Mouse (Mus musculus) frontal cortex, adult 2 months (tissue): Measurements from ENCODE around the gene Mroh2a. TPM values are rescaled to one million over a fixed set of nuclear protein-coding genes. Genes with fewer than 3 reads are reported as not detected.

Experiments used
- DNase-seq, 2 experiments: peaks; one replicate each; pipeline ENCODE4 v3.0.0; 2022; ENCODE audit warnings: low spot score in 1 of 2; ENCODE audit errors: extremely low spot score in 1 of 2
- polyA plus RNA-seq: library from polyadenylated mRNA; depleted of rRNA; stranded (reverse); fragments of >200 nt; gene quantifications from 2 replicates; pipeline ENCODE4 v1.2.3, GENCODE M21; 2012

Gene Mroh2a
- polyA plus RNA-seq, 1 experiment = 0.02 TPM

- no peak for DNase-seq
Measured at GRCm38 (mm10) chr1:88257681-88258080, 30.9 kb downstream of the Mroh2a start.

GRCm38 (mm10) chr1:88258361-88258760 lies 31.6 kb downstream of the Mroh2a start:
- DNase-seq = no peak

- DNase-seq = no peak
Measured at GRCm38 (mm10) chr1:88258881-88259642, 32.3 kb downstream of the Mroh2a start.

GRCm38 (mm10) chr1:88259643-88260024 lies 32.8 kb downstream of the Mroh2a start:
- DNase-seq = no peak

- no peak for DNase-seq
Measured at GRCm38 (mm10) chr1:88260114-88260513, 33.3 kb downstream of the Mroh2a start.

- no peak for DNase-seq
Measured at GRCm38 (mm10) chr1:88260604-88261377, 34.0 kb downstream of the Mroh2a start.

GRCm38 (mm10) chr1:88261706-88262105 lies 34.9 kb downstream of the Mroh2a start:
- DNase-seq = no peak

GRCm38 (mm10) chr1:88262255-88262654 lies 35.5 kb downstream of the Mroh2a start:
- DNase-seq = no peak

GRCm38 (mm10) chr1:88262961-88263360 lies 36.2 kb downstream of the Mroh2a start:
- no peak for DNase-seq

- no peak for DNase-seq
Measured at GRCm38 (mm10) chr1:88263778-88264177, 37.0 kb downstream of the Mroh2a start.

- DNase-seq = no peak
Measured at GRCm38 (mm10) chr1:88264237-88264868, 37.6 kb downstream of the Mroh2a start.

- DNase-seq = no peak
Measured at GRCm38 (mm10) chr1:88264869-88265240, 38.1 kb downstream of the Mroh2a start.

- DNase-seq = no peak
Measured at GRCm38 (mm10) chr1:88266123-88266522, 39.3 kb downstream of the Mroh2a start.

- DNase-seq = no peak
Measured at GRCm38 (mm10) chr1:88267489-88267888, 40.7 kb downstream of the Mroh2a start.

- no peak for DNase-seq
Measured at GRCm38 (mm10) chr1:88268070-88268469, 41.3 kb downstream of the Mroh2a start.

GRCm38 (mm10) chr1:88269539-88270309 lies 42.9 kb downstream of the Mroh2a start:
- no peak for DNase-seq

GRCm38 (mm10) chr1:88272851-88273250 lies 46.1 kb downstream of the Mroh2a start:
- no peak for DNase-seq

GRCm38 (mm10) chr1:88273326-88273725 lies 46.5 kb downstream of the Mroh2a start:
- DNase-seq = no peak

- DNase-seq = no peak
Measured at GRCm38 (mm10) chr1:88273832-88274231, 47.0 kb downstream of the Mroh2a start.

GRCm38 (mm10) chr1:88274371-88275077 lies 47.7 kb downstream of the Mroh2a start:
- DNase-seq = no peak
